Mouse (Mus musculus) MEL (cell line): ENCODE results near the gene Dolpp1. TPM values are rescaled to one million over a fixed set of nuclear protein-coding genes. Genes with fewer than 3 reads are reported as not detected.

Experiments
- DNase-seq: peaks from one replicate; pipeline ENCODE4 v3.0.0; 2011; ENCODE audit warnings: low read depth, low spot score
- H3K27ac ChIP-seq: 2 replicates; pipeline ENCODE4 v1.5.1; 2012; ENCODE audit warnings: low read depth, mild to moderate bottlenecking, control low read depth, low read length, moderate library complexity; ENCODE audit not compliant: control insufficient read depth
- H3K27me3 ChIP-seq, 2 experiments: fragments of 150-350 bp in 1 of 2; sonication (generic) in 1 of 2; 2 replicates each; pipeline ENCODE4 v1.6.1; 2012; ENCODE audit warnings: low read length in 2 of 2, mild to moderate bottlenecking in 2 of 2, improper control_type of control experiment in 1 of 2, moderate library complexity in 1 of 2; ENCODE audit not compliant: insufficient read depth in 2 of 2, control insufficient read depth in 1 of 2
- H3K36me3 ChIP-seq, 2 experiments: 2 replicates each; pipeline ENCODE4 v1.6.1; 2012 to 2014; ENCODE audit warnings: low read length in 2 of 2, improper control_type of control experiment in 1 of 2, inconsistent platforms in 1 of 2, mild to moderate bottlenecking in 1 of 2; ENCODE audit not compliant: insufficient read depth in 2 of 2, control insufficient read depth in 1 of 2
- H3K4me1 ChIP-seq, 2 experiments: fragments of 150-350 bp in 1 of 2; sonication (generic) in 1 of 2; 2 replicates each; pipeline ENCODE4 v1.6.1; 2012; ENCODE audit warnings: low read length in 2 of 2, improper control_type of control experiment in 1 of 2, mild to moderate bottlenecking in 1 of 2; ENCODE audit not compliant: insufficient read depth in 2 of 2, control insufficient read depth in 1 of 2
- H3K4me3 ChIP-seq, 2 experiments: fragments of 150-350 bp in 1 of 2; sonication (generic) in 1 of 2; 2 replicates each; pipeline ENCODE4 v1.5.1; 2012; ENCODE audit warnings: low read depth in 2 of 2, low read length in 2 of 2, mild to moderate bottlenecking in 2 of 2, moderate library complexity in 2 of 2, control low read depth in 1 of 2, improper control_type of control experiment in 1 of 2; ENCODE audit not compliant: control insufficient read depth in 1 of 2, insufficient read depth in 1 of 2
- H3K79me2 ChIP-seq: 2 replicates; pipeline ENCODE4 v1.6.1; 2012; ENCODE audit warnings: mild to moderate bottlenecking, low read length, moderate library complexity; ENCODE audit not compliant: control insufficient read depth, poor library complexity, insufficient read depth
- H3K9ac ChIP-seq: 2 replicates; pipeline ENCODE4 v1.6.1; 2012; ENCODE audit warnings: low read depth, mild to moderate bottlenecking, control low read depth, low read length, moderate library complexity; ENCODE audit not compliant: control insufficient read depth, poor library complexity, severe bottlenecking
- H3K9me3 ChIP-seq: fragments of 150-350 bp; sonication (generic); replicated peaks from 2 replicates; pipeline ENCODE4 v1.6.1; 2012; ENCODE audit warnings: mild to moderate bottlenecking, low read length, improper control_type of control experiment, moderate library complexity; ENCODE audit not compliant: insufficient read depth
- BHLHE40 ChIP-seq: IDR thresholded peaks from 2 replicates; pipeline ENCODE4 v1.6.1; 2012; ENCODE audit warnings: low read depth, mild to moderate bottlenecking, inconsistent platforms, low read length, improper control_type of control experiment, borderline replicate concordance
- CTCF ChIP-seq, 3 experiments: IDR thresholded peaks in 2 of 3; conservative IDR thresholded peaks in 1 of 3; 2 replicates each; pipeline ENCODE4 v1.5.1; 2011 to 2012; ENCODE audit warnings: low read length in 3 of 3, low read depth in 2 of 3, mild to moderate bottlenecking in 2 of 3, improper control_type of control experiment in 1 of 3, inconsistent platforms in 1 of 3, mixed read lengths in 1 of 3, moderate library complexity in 1 of 3; ENCODE audit not compliant: control insufficient read depth in 1 of 3, insufficient read depth in 1 of 3, poor library complexity in 1 of 3, severe bottlenecking in 1 of 3
- E2F4 ChIP-seq: IDR thresholded peaks from 2 replicates; pipeline ENCODE4 v1.6.1; 2011; ENCODE audit warnings: low read depth, low read length, improper control_type of control experiment, borderline replicate concordance
- HCFC1 ChIP-seq: IDR thresholded peaks from 2 replicates; pipeline ENCODE4 v1.6.1; 2012; ENCODE audit warnings: low read depth, mild to moderate bottlenecking, inconsistent platforms, low read length, improper control_type of control experiment, moderate library complexity
- MAX ChIP-seq: IDR thresholded peaks from 2 replicates; pipeline ENCODE4 v1.6.1; 2011; ENCODE audit warnings: low read length, improper control_type of control experiment
- MYC ChIP-seq: IDR thresholded peaks from 2 replicates; pipeline ENCODE4 v1.6.1; 2011; ENCODE audit warnings: low read depth, mild to moderate bottlenecking, low read length, improper control_type of control experiment, moderate library complexity
- NRF1 ChIP-seq: IDR thresholded peaks from 2 replicates; pipeline ENCODE4 v1.6.1; 2014; ENCODE audit warnings: low read depth, mild to moderate bottlenecking, inconsistent platforms, low read length, improper control_type of control experiment, moderate library complexity; ENCODE audit not compliant: poor library complexity, insufficient read depth, severe bottlenecking
- POLR2A ChIP-seq, 2 experiments: IDR thresholded peaks; 2 replicates each; pipeline ENCODE4 v1.6.1; 2011 to 2012; ENCODE audit warnings: low read length in 2 of 2, mild to moderate bottlenecking in 2 of 2, control low read depth in 1 of 2, improper control_type of control experiment in 1 of 2, low read depth in 1 of 2, moderate library complexity in 1 of 2; ENCODE audit not compliant: control insufficient read depth in 1 of 2, insufficient read depth in 1 of 2, poor library complexity in 1 of 2
- RAD21 ChIP-seq: IDR thresholded peaks from 2 replicates; pipeline ENCODE4 v1.6.1; 2011; ENCODE audit warnings: mild to moderate bottlenecking, low read depth, low read length, improper control_type of control experiment
- SMC3 ChIP-seq: IDR thresholded peaks from 2 replicates; pipeline ENCODE4 v1.6.1; 2011; ENCODE audit warnings: low read depth, low read length, improper control_type of control experiment
- TBP ChIP-seq: IDR thresholded peaks from 2 replicates; pipeline ENCODE4 v1.8.0; 2011; ENCODE audit warnings: low read depth, low read length, improper control_type of control experiment
- USF1 ChIP-seq: IDR thresholded peaks from 2 replicates; pipeline ENCODE4 v1.6.1; 2014; ENCODE audit warnings: low read depth, mild to moderate bottlenecking, inconsistent platforms, low read length, improper control_type of control experiment, moderate library complexity
- USF2 ChIP-seq, 2 experiments: IDR thresholded peaks; 2 replicates each; pipeline ENCODE4 v1.6.1; 2011 to 2012; ENCODE audit warnings: improper control_type of control experiment in 2 of 2, low read length in 2 of 2, borderline replicate concordance in 1 of 2, inconsistent platforms in 1 of 2, low read depth in 1 of 2, mild to moderate bottlenecking in 1 of 2; ENCODE audit not compliant: insufficient read depth in 1 of 2
- ZNF384 ChIP-seq: IDR thresholded peaks from 2 replicates; pipeline ENCODE4 v1.6.1; 2012; ENCODE audit warnings: low read depth, mild to moderate bottlenecking, inconsistent platforms, low read length, improper control_type of control experiment
- polyA plus RNA-seq, 2 experiments: library from polyadenylated mRNA; stranded (reverse) in 1 of 2; unstranded in 1 of 2; fragments of >175 nt in 1 of 2; fragments of >200 nt in 1 of 2; gene quantifications; 2 replicates each; pipeline versions ENCODE4 v1.2.1 to v1.2.4; 2012; ENCODE audit warnings: low replicate concordance in 2 of 2, low read depth in 1 of 2; ENCODE audit not compliant: insufficient read length in 2 of 2, insufficient read depth in 1 of 2, missing spikeins in 1 of 2
- total RNA-seq: library from RNA; depleted of rRNA; stranded (reverse); fragments of 300-350 nt; gene quantifications from 2 replicates; pipeline ENCODE4 v1.2.3, GENCODE M21; 2012

The Dolpp1 gene
- total and polyA plus RNA-seq, 3 experiments: 28.0 to 37.5 TPM; not detected in 1

- H3K36me3 ChIP-seq: peaks cover 0 to 3% of the 10 kb centered on the region in 2 experiments; a peak in 2 of 4 replicates
- H3K27ac ChIP-seq: no peak overlapping the region
- no peak for DNase-seq
- no peak overlapping the region for H3K4me3 ChIP-seq
- H3K27me3 ChIP-seq: no peaks in the 10 kb centered on the region
- no peak for TF ChIP-seq BHLHE40
- TF ChIP-seq E2F4: no peak
- TF ChIP-seq HCFC1: no peak
- TF ChIP-seq MAX: no peak
- TF ChIP-seq POLR2A (IDR thresholded peaks at IDR 0.05; ENCODE audit: control insufficient read depth in 1 of 2, insufficient read depth in 1 of 2, low read depth in 1 of 2, low read length in 2 of 2, poor library complexity in 1 of 2): no peak
- TF ChIP-seq USF1: no peak
- H3K9ac ChIP-seq: no peak overlapping the region
- no peaks in the 10 kb centered on the region for H3K9me3 ChIP-seq
- peaks cover 0 to 15% of the 10 kb centered on the region in 2 experiments; a peak in 2 of 4 replicates for H3K4me1 ChIP-seq
- peaks cover 14% of the 10 kb centered on the region for H3K79me2 ChIP-seq
Observed at GRCm38 (mm10) chr2:30360626-30361025, 31.4 kb upstream of the Dolpp1 start.

DNA sequence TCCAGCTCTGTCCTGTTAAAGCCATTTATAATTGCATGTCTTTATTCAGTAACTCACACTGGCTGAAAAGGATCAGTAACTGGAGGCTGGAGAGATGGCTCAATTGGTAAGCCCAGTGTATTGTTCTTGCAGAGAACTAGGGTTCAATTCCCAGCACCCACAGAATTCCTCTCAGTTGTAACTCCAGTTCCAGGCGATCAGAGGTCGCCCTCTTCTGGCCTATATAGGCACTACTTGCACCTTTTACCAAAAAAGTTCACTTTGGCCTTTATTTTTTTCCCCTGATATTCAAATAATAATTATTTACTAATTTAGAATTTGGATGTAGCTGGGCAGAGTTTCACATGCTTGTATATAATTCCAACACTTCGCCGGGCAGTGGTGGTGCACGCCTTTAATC is 29.2 kb upstream of the Dolpp1 start:
- Histone ChIP-seq H3K27ac (no peak overlapping the region), H3K79me2 (peaks cover 15% of the 10 kb centered on the region), H3K4me3 (no peak overlapping the region), H3K9ac (no peak overlapping the region), H3K27me3 (no peaks in the 10 kb centered on the region), H3K9me3 (no peaks in the 10 kb centered on the region), H3K4me1 (peaks cover 0 to 10% of the 10 kb centered on the region in 2 experiments; a peak in 2 of 4 replicates), H3K36me3 (peaks cover 0 to 3% of the 10 kb centered on the region in 2 experiments; a peak in 2 of 4 replicates)
- no peak for TF ChIP-seq MYC
- no peak for TF ChIP-seq USF2 (IDR thresholded peaks at IDR 0.05; ENCODE audit: borderline replicate concordance in 1 of 2, insufficient read depth in 1 of 2, low read depth in 1 of 2, low read length in 2 of 2)
- peak; percentile 56; the same call in 1 of the 2 replicates for TF ChIP-seq TBP
- peak; percentile 70 for TF ChIP-seq ZNF384
- TF ChIP-seq SMC3: peak; percentile 42
- TF ChIP-seq RAD21: peak; percentile 53
- no peak for TF ChIP-seq NRF1
- peak; percentile 50 to 69 (median 60) for TF ChIP-seq CTCF (IDR thresholded peaks at IDR 0.05 in 2 of 3, conservative IDR thresholded peaks at IDR 0.05 in 1 of 3; ENCODE audit: control insufficient read depth in 1 of 3, insufficient read depth in 1 of 3, low read depth in 2 of 3, low read length in 3 of 3, poor library complexity in 1 of 3, severe bottlenecking in 1 of 3)
- peak; percentile 63 for DNase-seq
